Mouse (Mus musculus): ENCODE data around the gene Fbp1. TPM values are rescaled to one million over a fixed set of nuclear protein-coding genes. Genes with fewer than 3 reads are reported as not detected.

The Fbp1 gene
- polyA plus RNA-seq, 1 experiment: not detected

DNA sequence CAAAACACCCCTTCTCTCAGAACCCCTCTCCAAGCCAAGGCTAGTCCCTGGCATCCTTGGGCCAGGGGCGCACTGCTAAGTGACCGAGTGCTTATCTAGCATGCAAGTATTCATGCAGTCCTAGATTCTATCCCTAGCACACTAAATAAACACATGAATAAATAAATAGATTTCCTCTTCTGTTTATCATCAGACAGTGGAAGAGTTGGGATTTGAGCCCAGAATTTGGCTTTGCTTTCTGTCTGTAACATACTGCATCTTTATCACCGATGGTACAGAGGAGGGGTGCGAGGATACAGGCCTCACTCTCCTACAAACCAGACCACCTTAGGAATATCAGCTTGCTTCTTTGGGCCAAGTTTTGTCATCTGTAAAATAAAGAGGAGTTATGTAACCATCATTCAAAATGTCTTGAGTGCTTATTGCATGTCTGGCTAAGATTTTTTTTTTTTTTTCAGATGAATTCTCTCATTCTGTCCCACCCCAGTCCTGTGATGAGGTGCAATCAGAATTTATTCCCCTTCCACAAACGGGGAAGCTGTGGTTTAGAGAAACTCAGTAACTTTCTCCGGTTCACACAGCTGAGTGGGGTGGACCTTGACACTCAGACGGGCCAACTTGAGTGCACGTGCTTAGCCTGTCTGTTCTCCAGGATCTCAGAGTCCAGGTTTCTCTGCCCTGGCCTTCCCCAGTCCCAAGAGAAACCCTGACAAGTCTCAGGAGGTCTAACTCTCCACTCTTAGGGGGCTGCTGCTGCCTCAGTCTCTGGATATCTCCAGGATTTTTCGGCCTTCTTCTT lies 5.2 kb upstream of the Fbp1 start:
- Histone ChIP-seq H3K4me3 (ENCODE audit: insufficient read depth, low read depth, low read length) (no peak overlapping the region), H3K27ac (ENCODE audit: insufficient read depth, low read depth, low read length) (no peak overlapping the region), H3K4me1 (ENCODE audit: control insufficient read depth, insufficient read depth, low read length) (no peaks in the 10 kb centered on the region)
- WGBS: 74% methylated on average over 9 of the region's 9 CpGs
- TF ChIP-seq CTCF (IDR thresholded peaks at IDR 0.05; ENCODE audit: insufficient read depth, low read depth, low read length): no peak
- TF ChIP-seq POLR2A (IDR thresholded peaks at IDR 0.05; ENCODE audit: insufficient read depth, low read depth, low read length): no peak

DNA sequence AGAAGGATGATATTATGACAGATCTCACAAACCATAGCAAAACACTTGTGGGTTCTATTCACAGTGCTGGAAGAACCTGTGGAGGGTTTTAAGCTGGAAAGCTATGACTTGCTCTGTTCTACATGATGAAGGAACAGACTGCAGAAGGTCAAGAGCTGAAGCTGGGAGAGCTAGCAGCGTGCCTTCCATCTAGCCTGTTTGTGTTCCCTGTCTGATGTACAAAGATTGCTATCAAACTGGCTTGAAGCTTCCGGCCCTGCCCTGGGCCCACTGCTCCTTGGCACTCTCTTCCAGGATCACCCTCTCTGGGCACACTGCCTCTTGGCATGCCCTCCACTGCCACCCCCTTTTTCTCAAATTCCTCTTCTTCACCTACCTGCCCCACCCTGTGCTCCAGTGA lies 1.2 kb upstream of the Fbp1 start:
- no peak for TF ChIP-seq POLR2A (IDR thresholded peaks at IDR 0.05; ENCODE audit: insufficient read depth, low read depth, low read length)
- no peak for TF ChIP-seq CTCF (IDR thresholded peaks at IDR 0.05; ENCODE audit: insufficient read depth, low read depth, low read length)
- Histone ChIP-seq H3K4me1 (ENCODE audit: control insufficient read depth, insufficient read depth, low read length) (peaks cover 5% of the 10 kb centered on the region), H3K27ac (ENCODE audit: insufficient read depth, low read depth, low read length) (no peak overlapping the region), H3K4me3 (ENCODE audit: insufficient read depth, low read depth, low read length) (no peak overlapping the region)
- WGBS: 81% methylated on average over 2 of the region's 2 CpGs

DNA sequence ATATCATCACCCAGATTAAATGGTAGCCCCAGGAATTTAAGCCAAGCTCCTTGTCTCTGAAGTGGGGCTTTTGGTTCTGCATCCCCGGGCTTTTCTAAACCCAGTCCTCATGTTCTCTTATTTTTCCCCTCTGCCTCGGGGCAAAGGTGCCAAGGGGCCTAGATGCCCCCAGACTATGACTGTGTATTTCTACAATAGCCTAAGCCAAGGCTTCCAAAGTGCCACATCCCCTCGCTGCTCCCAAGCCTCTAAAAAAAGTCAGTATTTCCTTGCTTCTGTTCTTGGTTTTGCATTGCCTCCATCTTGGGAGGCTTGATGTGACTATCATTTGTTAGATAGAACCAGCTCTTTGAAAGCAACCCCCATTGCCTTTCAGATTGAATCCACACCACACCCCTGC lies 3.5 kb downstream of the Fbp1 start:
- 87% methylated on average over 3 of the region's 3 CpGs for WGBS
- TF ChIP-seq POLR2A (IDR thresholded peaks at IDR 0.05; ENCODE audit: insufficient read depth, low read depth, low read length) (no peak), CTCF (IDR thresholded peaks at IDR 0.05; ENCODE audit: insufficient read depth, low read depth, low read length) (no peak)
- Histone ChIP-seq H3K4me3 (ENCODE audit: insufficient read depth, low read depth, low read length) (no peak overlapping the region), H3K27ac (ENCODE audit: insufficient read depth, low read depth, low read length) (no peak overlapping the region), H3K4me1 (ENCODE audit: control insufficient read depth, insufficient read depth, low read length) (peaks cover 10% of the 10 kb centered on the region)

DNA sequence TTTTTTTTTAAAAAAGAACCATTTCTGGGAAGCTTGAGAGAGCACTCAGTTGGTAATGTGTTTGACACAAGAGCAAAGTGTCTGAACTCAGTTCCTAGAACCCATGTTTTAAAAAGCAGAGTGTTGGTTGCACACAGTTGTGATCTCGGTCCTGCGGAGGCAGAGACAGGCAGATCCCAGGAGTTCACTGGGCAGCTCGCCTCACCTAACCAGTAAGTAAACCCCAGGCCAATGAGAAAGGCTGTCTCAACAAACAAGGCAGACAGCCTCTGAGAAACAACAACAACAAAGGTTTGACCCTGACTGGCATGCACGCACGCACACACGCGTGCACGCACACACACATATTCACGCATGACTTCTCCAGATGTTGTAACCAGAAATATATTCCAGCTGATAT lies 4.2 kb downstream of the Fbp1 start:
- no peak for TF ChIP-seq POLR2A (IDR thresholded peaks at IDR 0.05; ENCODE audit: insufficient read depth, low read depth, low read length)
- TF ChIP-seq CTCF (IDR thresholded peaks at IDR 0.05; ENCODE audit: insufficient read depth, low read depth, low read length): no peak
- Histone ChIP-seq H3K4me3 (ENCODE audit: insufficient read depth, low read depth, low read length) (no peak overlapping the region), H3K4me1 (ENCODE audit: control insufficient read depth, insufficient read depth, low read length) (peaks cover 10% of the 10 kb centered on the region), H3K27ac (ENCODE audit: insufficient read depth, low read depth, low read length) (no peak overlapping the region)
- WGBS: 94% methylated on average over 9 of the region's 9 CpGs

DNA sequence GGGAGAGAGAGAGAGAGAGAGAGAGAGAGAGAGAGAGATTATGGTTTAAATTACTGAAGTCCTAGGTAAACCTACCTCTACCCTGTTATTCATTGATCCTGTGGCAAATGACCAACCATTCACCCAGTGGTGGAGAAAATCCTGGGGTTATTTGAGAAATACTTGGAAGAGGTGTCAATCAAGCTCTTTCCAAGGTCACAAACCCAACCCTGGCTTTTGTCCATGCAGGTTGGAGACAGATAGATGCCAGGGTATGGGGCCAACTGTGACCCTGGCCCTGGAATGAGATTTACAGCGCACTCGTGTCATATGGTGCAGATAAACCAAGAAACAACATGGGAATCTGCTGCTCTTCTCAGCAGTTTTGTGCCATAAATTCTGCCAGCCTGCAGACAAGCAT lies 4.6 kb downstream of the Fbp1 start:
- TF ChIP-seq POLR2A (IDR thresholded peaks at IDR 0.05; ENCODE audit: insufficient read depth, low read depth, low read length) (no peak), CTCF (IDR thresholded peaks at IDR 0.05; ENCODE audit: insufficient read depth, low read depth, low read length) (no peak)
- Histone ChIP-seq H3K4me3 (ENCODE audit: insufficient read depth, low read depth, low read length) (no peak overlapping the region), H3K27ac (ENCODE audit: insufficient read depth, low read depth, low read length) (no peak overlapping the region), H3K4me1 (ENCODE audit: control insufficient read depth, insufficient read depth, low read length) (peaks cover 10% of the 10 kb centered on the region)
- 91% methylated on average over 2 of the region's 2 CpGs for WGBS

DNA sequence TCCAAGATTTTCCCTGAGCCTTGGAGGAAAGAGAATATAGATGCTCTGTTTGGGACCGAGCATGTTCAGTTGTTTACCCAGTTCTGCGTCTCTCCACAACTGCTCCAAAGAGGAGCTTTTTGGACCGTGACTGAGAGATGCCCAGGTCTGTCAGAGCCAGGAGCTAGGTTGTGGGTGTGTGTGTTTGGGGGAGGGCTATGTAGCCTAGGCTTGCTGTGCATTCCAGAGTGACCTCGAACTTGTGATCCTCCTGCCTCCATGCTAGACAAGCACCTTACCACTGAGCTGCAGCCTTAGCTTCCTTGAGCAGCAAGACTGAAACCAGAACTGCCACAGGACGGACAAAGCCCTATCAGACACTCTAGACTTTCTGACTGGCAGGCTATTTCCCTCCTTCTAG lies 5.2 kb downstream of the Fbp1 start:
- WGBS: 87% methylated on average over 5 of the region's 5 CpGs
- Histone ChIP-seq H3K27ac (ENCODE audit: insufficient read depth, low read depth, low read length) (no peak overlapping the region), H3K4me1 (ENCODE audit: control insufficient read depth, insufficient read depth, low read length) (peaks cover 9% of the 10 kb centered on the region), H3K4me3 (ENCODE audit: insufficient read depth, low read depth, low read length) (no peak overlapping the region)
- TF ChIP-seq POLR2A (IDR thresholded peaks at IDR 0.05; ENCODE audit: insufficient read depth, low read depth, low read length) (no peak), CTCF (IDR thresholded peaks at IDR 0.05; ENCODE audit: insufficient read depth, low read depth, low read length) (no peak)

DNA sequence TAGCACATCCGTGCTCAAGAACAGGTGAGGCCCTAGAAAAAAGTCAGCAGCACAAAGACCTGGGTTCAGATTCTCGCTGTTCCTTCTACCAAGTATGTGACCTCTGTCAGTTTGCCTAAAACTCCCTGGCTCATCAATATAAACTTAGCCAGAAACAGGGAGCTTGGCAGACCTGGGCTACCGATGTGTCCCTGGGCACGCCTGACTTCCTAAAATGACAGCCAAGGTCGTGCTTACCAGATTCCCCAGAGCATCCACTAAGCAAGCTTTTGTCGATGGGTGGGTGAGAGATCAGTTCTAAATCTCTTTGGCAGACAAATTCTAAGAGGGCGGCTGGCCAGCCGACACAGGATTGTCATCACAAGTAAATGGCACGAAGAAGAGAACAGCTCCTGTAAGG lies 6.7 kb downstream of the Fbp1 start:
- H3K4me1 ChIP-seq (ENCODE audit: control insufficient read depth, insufficient read depth, low read length): peaks cover 5% of the 10 kb centered on the region; the same call in 1 of the 2 replicates
- WGBS: 88% methylated on average over 9 of the region's 9 CpGs
- no peak for TF ChIP-seq CTCF (IDR thresholded peaks at IDR 0.05; ENCODE audit: insufficient read depth, low read depth, low read length)
- TF ChIP-seq POLR2A (IDR thresholded peaks at IDR 0.05; ENCODE audit: insufficient read depth, low read depth, low read length): no peak
- no peak overlapping the region for H3K27ac ChIP-seq (ENCODE audit: insufficient read depth, low read depth, low read length)
- H3K4me3 ChIP-seq (ENCODE audit: insufficient read depth, low read depth, low read length): no peak overlapping the region

DNA sequence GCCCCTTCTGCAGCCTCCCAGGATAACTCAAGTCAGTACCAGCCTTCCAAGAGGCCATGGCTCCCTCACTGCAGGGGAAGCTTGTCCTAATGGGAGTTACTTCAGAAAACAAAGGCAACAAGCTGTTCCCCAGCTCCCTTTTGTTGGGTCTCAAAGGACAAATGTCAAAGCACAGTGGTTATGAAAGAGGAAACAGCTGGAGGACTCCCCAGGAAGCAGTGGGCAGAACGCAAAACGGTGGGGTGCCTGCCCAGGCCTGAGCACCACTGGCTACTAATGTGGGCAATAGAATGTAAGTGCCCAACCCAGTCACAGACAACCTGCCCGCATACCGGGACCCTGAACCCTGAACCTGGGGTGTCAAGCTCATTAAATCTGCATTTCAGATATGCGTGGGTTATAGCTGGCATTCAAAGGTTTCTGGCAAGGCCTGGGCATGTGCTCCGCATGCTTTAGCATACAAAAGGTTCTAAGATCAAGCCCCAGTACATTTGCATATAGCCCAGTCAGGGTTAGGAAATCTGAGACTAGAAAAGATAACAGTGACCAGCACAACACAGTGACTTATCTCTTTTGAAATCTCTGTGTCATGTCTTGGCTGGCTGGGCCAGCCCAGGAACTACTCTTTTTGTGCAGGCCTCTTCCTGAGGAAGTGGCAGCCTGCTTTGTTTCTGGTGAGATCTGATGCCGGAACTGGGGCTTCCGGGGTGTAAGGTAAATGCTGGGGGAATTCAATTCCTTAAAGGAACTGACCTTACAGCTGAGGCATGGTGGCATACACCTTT lies 8.1 kb downstream of the Fbp1 start:
- Histone ChIP-seq H3K27ac (ENCODE audit: insufficient read depth, low read depth, low read length) (no peak overlapping the region), H3K4me3 (ENCODE audit: insufficient read depth, low read depth, low read length) (no peak overlapping the region), H3K4me1 (ENCODE audit: control insufficient read depth, insufficient read depth, low read length) (peaks cover 5% of the 10 kb centered on the region; the same call in 1 of the 2 replicates)
- 65% methylated on average over 8 of the region's 8 CpGs for WGBS
- TF ChIP-seq POLR2A (IDR thresholded peaks at IDR 0.05; ENCODE audit: insufficient read depth, low read depth, low read length): no peak

DNA sequence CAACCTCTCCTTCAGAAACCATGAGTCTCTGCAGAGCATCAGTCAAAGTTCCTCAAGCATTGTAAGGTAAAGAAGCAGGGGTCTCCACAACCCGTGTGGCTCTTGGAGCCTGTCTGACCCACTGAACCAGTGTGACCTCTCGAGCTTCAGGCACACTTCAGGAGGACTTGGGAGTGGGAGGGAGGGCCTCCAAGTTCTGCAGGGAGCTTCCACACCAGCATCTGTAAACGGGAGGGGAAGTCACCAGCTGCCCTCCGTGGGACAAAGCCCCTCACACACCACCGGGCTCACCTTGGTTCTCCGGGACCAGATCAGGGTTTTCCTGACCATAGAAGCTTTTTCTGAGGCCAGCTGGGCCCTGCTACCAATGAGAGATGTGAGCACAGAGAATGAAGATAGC lies 8.7 kb downstream of the Fbp1 start:
- Histone ChIP-seq H3K27ac (ENCODE audit: insufficient read depth, low read depth, low read length) (no peak overlapping the region), H3K4me1 (ENCODE audit: control insufficient read depth, insufficient read depth, low read length) (peaks cover 5% of the 10 kb centered on the region; the same call in 1 of the 2 replicates), H3K4me3 (ENCODE audit: insufficient read depth, low read depth, low read length) (no peak overlapping the region)
- 47% methylated on average over 6 of the region's 6 CpGs for WGBS
- TF ChIP-seq POLR2A (IDR thresholded peaks at IDR 0.05; ENCODE audit: insufficient read depth, low read depth, low read length) (no peak), CTCF (IDR thresholded peaks at IDR 0.05; ENCODE audit: insufficient read depth, low read depth, low read length) (no peak)
